Mouse (Mus musculus): Measurements from ENCODE around the gene Pop7. TPM values are rescaled to one million over a fixed set of nuclear protein-coding genes. Genes with fewer than 3 reads are reported as not detected.
A peak's percentile ranks its signal among the peaks of the same experiment; 100 is the strongest.

The Pop7 gene
- polyA plus RNA-seq, 1 experiment = 19.7 TPM

DNA sequence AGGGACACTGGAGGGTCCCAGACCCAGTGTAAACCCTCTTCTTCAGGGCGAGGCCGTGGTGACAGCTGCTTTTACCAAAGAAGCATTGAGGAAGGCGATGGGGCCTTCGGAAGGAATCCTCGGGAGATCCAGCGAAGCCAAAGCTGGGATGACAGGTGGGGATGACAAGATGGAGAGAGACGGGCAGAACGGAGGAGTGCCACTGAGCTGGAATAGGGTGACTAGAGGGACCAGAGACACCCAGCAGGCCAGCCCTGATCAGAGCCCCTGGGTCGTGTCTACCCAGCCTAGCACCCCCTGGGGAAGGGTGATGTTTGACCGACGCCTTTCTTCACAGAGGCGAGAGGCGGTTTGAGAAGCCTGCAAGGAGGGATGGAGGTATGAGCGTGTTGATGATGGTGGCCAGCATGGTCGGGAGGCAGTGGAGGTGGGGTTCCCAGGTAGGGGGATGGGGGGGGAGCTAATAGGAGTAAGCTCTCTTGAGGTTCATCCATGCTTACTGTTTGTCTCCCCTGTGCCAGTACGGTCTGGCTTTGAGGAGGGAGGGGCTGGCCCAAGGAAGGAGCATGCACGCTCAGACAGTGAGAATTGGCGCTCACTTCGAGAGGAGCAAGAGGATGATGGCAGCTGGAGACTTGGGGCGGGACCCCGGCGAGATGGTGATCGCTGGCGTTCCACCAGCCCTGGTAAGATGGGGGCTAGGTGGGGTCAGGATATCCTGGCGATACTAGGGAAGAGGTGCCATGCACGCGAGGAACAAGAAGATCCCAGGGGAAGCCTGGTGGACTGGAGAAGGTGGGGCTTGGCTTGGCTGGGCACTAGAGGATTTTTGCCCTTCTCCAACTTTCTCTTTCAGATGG, 17.6 kb upstream of the Pop7 start:
- H3K27ac ChIP-seq (replicated peaks; ENCODE audit: low read depth, low read length) = no peak overlapping the region

DNA sequence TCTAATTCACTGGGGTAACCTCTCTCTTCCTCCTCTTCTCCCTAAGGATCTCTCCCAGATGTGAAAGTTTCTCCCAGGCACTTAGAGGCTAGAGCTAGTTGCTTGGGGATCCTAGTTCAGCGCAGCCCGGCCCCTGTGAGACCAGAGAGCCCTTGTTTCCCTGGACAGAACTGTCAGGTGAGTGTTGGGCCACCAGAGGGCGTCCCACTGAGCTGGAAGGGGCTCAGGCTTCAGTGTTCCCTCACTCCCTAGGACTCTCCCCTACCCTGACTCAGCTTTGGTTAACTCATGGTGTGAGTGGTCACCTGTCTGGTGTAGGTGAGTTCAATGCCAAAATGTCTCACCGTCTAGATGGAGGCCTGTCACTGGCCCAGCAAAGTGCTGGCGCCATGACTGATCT, 16.1 kb upstream of the Pop7 start, which contains the start of gene Gigyf1:
Gigyf1 (plus strand) TSS at position 113 of the 400 bp plus-strand sequence.
- no peak within 1 kb of the TSS for H3K4me3 ChIP-seq (ENCODE audit: insufficient read depth, low read depth, low read length)
- no peaks in the 10 kb centered on the region; the same call in 1 of the 2 replicates for H3K4me1 ChIP-seq (ENCODE audit: control insufficient read depth, insufficient read depth, insufficient read length, low read length)
- no peak within 1 kb of the TSS for H3K27ac ChIP-seq (replicated peaks; ENCODE audit: low read depth, low read length)

More for the DNA sequence above, 17.6 kb upstream of the Pop7 start:
- H3K4me3 ChIP-seq (ENCODE audit: insufficient read depth, low read depth, low read length) = no peak overlapping the region
- H3K4me1 ChIP-seq (ENCODE audit: control insufficient read depth, insufficient read depth, insufficient read length, low read length) = no peaks in the 10 kb centered on the region

DNA sequence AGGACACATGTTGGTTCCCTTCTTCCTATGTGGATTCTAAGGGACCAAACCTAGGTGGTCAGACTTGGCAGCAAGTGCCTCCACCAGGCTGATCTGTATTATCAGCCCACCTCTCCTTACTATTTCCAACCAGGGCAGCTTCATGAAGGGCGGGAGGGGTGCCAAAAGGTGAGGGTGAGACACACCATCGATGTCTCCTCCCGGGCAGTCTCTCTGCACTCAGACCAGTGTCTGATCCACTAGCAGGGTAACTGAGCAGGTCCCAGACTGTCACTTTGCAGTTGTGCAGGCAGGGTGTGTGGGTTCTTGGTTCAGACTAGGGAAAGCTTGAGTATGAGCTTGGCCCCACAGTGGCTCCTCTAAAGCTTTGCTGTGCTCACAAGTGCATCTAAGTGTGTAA, 12.5 kb upstream of the Pop7 start:
- Histone ChIP-seq H3K4me1 (ENCODE audit: control insufficient read depth, insufficient read depth, insufficient read length, low read length) (peaks cover 12% of the 10 kb centered on the region), H3K27ac (replicated peaks; ENCODE audit: low read depth, low read length) (no peak overlapping the region), H3K4me3 (ENCODE audit: insufficient read depth, low read depth, low read length) (no peak overlapping the region)

DNA sequence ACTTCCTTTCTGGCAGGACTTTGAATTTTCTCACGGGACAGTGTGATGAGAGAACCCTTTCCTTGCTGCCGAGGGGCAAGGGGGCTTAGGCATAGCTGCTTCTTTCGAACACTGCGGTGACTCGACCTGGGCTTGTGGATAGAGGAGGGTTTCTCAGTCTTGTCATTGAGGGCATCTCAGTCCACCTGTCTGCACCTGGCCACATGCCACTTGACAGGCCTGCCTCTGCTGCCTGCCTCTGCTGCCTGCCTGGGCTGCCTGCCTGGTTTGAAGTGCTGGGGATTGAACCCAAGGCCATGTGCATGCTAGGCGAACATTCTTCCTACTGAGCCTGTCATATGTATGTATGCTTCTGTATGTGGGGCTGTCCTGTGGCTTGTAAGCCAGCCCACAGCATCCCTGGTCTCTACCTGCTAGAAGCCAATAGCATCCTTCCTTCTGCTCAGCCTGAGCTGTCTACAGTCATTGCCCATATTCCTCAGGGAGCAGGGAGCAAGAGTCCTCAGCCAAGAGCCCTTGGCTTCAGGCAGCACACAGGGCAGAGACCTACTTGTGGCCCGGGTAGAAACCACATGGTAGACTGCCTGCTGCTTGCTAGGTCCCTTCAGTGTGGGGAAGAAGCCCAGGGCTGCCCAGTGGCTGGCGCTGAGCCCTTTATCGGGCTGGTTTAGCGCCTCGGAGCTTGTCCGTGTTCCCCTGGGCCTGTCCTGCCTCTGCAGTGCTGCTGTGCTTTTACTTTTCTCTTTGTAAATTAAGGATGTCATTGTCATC, 11.8 kb upstream of the Pop7 start:
- H3K4me3 ChIP-seq (ENCODE audit: insufficient read depth, low read depth, low read length) = no peak overlapping the region
- H3K4me1 ChIP-seq (ENCODE audit: control insufficient read depth, insufficient read depth, insufficient read length, low read length) = peaks cover 12% of the 10 kb centered on the region
- H3K27ac ChIP-seq (replicated peaks; ENCODE audit: low read depth, low read length) = no peak overlapping the region

DNA sequence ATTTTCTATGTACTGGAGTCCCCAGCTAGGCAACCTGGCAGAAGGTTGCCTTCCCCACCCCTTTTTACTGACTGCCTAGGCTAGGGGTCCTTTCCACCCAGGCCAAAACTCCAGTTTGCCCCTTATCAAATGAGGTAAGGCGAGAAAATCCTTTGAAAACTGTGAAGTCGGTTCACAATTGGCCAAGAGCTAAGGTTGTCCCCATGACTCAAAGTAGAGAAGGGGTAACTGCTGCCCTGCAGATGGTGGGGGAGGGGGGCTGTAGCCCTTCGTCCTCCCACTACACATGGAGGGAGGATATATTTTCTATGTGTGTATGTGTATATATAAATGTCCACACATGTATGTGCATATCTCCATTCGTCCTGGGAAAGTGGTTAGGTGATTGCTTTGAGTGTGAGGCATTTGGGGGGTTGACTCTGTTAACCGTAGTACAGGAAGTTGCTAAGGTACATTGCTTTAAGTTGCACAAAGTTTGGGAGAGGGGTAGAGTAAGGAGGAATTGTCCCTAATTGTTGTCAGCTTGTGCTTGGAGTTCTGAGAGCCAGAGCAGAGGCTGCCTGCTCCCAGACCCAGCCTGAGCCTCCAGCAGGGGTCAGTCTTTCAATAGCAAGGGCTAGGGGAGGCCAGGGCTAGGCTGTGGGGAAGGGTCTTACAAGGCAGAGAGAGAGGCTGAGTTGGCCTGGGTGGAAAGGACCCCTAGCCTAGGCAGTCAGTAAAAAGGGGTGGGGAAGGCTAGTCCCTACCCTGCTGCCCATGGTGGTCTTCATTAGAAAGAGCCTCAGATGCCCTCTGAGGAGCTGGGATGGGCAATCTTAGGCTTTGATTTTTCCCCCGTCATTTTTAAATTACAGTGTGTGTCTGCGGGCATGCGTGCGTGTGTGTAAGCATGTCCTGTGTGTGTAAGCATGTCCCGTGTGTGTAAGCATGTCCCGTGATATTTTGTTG, 10.8 kb upstream of the Pop7 start:
- no peak overlapping the region for H3K4me3 ChIP-seq (ENCODE audit: insufficient read depth, low read depth, low read length)
- no peak overlapping the region for H3K27ac ChIP-seq (replicated peaks; ENCODE audit: low read depth, low read length)
- H3K4me1 ChIP-seq (ENCODE audit: control insufficient read depth, insufficient read depth, insufficient read length, low read length) = peaks cover 12% of the 10 kb centered on the region

DNA sequence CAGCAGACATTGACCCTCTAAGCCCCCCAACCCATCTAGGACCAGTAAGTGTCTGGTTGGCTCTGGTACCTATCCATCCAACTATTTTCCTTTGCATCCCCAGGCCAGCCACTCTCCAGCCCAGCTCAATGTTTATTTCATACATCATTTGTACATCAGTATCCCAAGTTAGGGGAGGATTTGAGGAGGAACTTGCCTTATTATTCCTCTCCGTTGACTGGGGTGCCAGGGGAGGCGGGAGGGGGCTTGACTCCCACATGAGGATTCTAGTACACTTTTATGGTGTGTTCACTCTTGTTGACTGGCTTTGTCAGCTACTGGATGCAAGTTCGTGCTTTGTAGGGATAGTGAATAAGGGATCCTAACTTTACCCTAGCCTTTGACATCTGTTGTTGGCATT, 9.4 kb upstream of the Pop7 start:
- peaks cover 12% of the 10 kb centered on the region for H3K4me1 ChIP-seq (ENCODE audit: control insufficient read depth, insufficient read depth, insufficient read length, low read length)
- peak overlapping the region; percentile 73 for H3K4me3 ChIP-seq (ENCODE audit: insufficient read depth, low read depth, low read length)
- no peak overlapping the region for H3K27ac ChIP-seq (replicated peaks; ENCODE audit: low read depth, low read length)

DNA sequence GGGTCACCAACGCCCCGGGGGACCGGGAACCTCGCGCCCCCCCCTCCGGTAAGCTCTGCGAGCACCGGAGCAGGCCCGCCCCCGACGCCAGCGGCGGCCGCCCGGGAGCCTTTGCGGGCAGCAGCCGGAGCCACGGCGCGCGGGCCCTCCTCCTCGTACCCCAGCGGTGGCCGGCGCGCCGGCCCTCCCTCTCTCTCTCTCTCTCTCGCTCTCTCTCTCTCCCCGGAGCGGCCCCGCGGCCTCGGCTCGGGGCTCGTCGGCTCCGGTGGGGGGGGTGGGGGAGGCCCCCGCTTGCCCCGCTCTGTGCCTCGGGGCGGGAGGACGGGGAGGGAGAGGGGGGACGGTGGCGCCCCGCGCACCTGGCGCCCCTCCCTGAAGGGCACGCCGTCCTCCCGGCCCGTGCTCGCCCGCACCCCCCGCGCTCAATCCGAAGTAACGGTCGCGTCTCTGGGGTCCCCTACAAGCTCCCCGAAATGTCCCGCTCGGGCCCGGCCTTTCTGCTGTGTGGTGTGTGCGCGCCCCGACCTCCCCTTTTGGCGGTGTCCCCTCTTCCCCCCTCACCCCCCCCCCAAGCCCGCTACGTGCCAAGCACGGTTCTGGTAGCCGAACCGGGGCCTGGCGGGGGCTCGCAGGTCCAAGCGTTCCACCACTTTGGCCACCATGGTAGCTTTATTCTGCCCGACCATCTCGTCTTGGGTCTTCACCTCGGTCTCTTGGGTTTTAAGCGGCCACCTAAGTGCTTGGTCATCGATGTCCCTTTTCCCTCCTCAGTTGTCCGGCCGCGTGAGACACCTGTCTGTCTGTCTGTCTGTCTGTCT, 8.5 kb upstream of the Pop7 start:
- H3K4me1 ChIP-seq (ENCODE audit: control insufficient read depth, insufficient read depth, insufficient read length, low read length) = peaks cover 12% of the 10 kb centered on the region
- H3K4me3 ChIP-seq (ENCODE audit: insufficient read depth, low read depth, low read length) = peak overlapping the region; percentile 73
- H3K27ac ChIP-seq (replicated peaks; ENCODE audit: low read depth, low read length) = no peak overlapping the region

DNA sequence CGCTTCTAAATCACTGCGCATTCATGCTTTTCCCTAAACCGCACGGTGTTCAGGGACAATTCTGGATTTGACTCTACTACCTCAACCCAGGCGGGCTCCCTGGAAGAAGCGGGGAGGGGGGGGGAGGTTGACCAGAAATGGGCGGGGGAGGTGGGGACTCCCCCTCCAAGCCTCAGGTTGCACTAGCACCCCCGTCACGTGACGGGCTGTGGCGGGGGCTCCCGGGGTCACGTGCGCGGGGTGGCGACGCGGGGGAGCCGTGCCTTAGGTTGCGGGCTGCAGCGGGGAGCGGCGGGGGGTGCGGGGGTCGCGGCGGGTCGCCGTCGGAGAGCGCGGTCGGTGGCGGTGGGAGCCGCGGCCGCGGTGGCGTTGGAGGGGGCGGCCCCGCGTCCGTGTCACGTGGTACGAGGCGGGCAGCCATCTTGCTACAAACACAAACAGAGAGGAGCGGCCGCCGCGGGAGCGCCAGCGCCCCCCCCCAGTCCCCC, 7.7 kb upstream of the Pop7 start:
- Histone ChIP-seq H3K4me3 (ENCODE audit: insufficient read depth, low read depth, low read length) (peak overlapping the region; percentile 73), H3K4me1 (ENCODE audit: control insufficient read depth, insufficient read depth, insufficient read length, low read length) (peaks cover 12% of the 10 kb centered on the region), H3K27ac (replicated peaks; ENCODE audit: low read depth, low read length) (0 out of 2 replicates have a peak overlapping the region, but pooled peaks have one; percentile 1)

DNA sequence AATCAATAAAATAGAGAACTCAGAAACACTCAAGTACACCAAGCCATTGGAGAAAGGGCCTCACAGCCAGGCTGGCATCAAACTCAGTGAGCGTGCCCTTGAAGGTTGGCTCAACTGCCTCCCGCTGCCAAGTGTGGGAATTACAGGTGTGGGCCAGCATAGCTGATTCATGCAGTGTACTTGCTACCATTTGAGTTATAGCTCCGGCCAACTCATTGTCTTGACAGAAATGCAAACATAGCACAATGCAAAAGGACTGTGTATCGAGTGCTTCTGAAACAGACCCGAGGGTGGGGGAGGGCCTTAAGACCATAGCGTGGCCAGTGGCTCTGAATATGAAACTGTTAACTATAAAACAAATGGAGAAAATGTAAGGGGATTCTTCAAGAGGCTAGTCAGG, 1.7 kb upstream of the Pop7 start:
- Histone ChIP-seq H3K4me1 (ENCODE audit: control insufficient read depth, insufficient read depth, insufficient read length, low read length) (no peaks in the 10 kb centered on the region; the same call in 1 of the 2 replicates), H3K27ac (replicated peaks; ENCODE audit: low read depth, low read length) (no peak overlapping the region), H3K4me3 (ENCODE audit: insufficient read depth, low read depth, low read length) (no peak overlapping the region)

DNA sequence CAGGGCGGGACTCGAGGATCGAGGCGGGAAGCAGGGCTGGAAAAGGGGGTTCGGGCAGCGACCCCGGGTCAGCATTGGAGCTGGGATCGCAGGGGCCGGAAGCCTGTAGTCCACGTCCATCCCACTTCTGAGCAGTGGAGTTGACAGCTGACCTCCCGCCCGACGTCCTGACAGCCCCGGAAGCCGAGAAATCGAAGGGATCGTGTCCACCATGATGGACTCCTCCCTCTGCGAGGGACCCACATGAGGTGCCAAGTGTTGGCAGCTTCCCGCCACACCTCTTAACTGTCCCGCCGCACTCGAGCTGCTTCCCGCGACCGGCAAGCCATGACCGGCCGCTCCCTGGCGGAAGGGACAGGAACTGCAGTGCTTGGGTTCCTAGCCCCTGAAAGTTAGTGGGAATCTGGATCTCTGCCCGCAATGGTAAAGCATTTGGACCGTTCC, 371 bp upstream of the Pop7 start:
- peak overlapping the region; percentile 86 for H3K27ac ChIP-seq (replicated peaks; ENCODE audit: low read depth, low read length)
- H3K4me3 ChIP-seq (ENCODE audit: insufficient read depth, low read depth, low read length) = peak overlapping the region; percentile 69
- H3K4me1 ChIP-seq (ENCODE audit: control insufficient read depth, insufficient read depth, insufficient read length, low read length) = no peaks in the 10 kb centered on the region; the same call in 1 of the 2 replicates

DNA sequence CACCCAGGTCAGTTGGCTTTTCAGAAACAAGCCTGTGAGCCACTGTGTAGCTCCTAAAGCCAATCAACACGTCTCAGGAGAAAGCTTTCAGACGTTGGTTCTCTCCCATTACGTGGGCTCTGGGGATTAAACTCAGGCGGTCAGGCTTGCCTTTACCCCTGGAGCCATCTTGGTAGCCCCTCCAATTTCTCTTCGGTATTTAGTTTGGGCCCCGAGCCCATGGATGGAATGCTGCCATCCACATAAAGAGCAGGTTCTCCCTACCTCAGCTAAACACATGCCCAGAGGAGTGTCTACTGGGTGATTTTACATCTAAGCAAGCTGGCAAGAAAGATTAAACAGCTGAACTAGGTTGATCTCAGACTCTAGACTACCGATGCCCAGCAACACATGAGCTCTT, 2.1 kb downstream of the Pop7 start:
- Histone ChIP-seq H3K4me1 (ENCODE audit: control insufficient read depth, insufficient read depth, insufficient read length, low read length) (no peaks in the 10 kb centered on the region; the same call in 1 of the 2 replicates), H3K27ac (replicated peaks; ENCODE audit: low read depth, low read length) (no peak overlapping the region), H3K4me3 (ENCODE audit: insufficient read depth, low read depth, low read length) (no peak overlapping the region)

DNA sequence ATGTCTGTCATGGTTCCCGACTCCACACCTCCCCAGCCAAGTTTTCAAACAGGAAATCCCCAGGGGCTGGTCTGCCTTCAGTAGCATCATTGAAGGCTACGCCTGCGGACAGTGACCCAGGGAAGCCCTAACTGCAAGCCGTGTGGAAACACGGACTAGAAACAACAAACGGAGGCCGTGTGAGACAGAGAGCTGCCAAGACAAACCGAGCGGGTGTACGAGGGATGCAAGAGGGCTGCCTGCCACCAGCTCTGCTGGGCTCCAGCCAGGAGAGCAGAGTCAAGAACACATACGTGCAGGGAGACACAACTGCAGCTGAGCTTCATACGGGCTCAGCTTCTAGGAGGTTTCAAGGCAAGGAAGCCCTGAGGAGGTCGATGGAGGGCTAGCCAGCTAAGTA, 8.5 kb downstream of the Pop7 start:
- H3K27ac ChIP-seq (replicated peaks; ENCODE audit: low read depth, low read length) = no peak overlapping the region
- H3K4me3 ChIP-seq (ENCODE audit: insufficient read depth, low read depth, low read length) = no peak overlapping the region
- H3K4me1 ChIP-seq (ENCODE audit: control insufficient read depth, insufficient read depth, insufficient read length, low read length) = no peaks in the 10 kb centered on the region

DNA sequence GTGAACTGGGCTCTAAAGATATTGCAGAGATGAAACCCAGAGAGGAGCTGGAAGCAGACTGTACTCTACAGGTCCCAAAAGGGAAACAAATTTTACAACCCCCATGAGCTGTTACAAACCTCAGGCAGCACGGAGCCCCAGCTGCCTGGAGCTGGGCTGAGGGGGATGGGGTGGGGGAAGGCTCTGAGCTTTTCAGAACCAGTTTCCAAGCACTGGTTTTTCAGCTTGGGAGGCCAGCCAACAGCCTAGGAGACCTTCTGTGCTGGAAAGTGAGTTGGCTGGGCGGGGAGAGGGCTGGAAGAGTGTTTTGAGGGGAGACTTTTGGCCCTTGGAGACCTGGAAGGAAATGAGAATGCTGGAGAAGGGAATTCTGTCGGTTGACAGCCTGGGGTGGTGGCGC, 10.8 kb downstream of the Pop7 start:
- H3K4me3 ChIP-seq (ENCODE audit: insufficient read depth, low read depth, low read length) = no peak overlapping the region
- no peak overlapping the region for H3K27ac ChIP-seq (replicated peaks; ENCODE audit: low read depth, low read length)
- H3K4me1 ChIP-seq (ENCODE audit: control insufficient read depth, insufficient read depth, insufficient read length, low read length) = no peaks in the 10 kb centered on the region

DNA sequence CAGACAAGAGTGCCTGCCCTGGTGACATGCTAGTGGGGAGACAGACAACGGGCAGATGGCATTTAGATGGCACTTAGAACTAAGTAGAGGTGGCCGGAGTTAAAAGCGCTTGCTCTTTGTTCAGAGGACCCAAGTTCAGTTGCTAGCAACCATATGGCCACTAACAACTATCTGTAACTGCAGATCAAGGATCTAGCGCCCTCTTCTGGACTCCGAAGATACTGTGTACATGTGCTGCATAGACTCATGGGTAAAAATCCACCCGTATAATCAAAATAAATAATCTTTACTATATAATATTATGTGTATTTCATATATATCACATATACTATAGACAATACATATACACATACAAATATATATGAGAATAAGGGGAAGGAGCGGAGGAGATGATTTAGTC, 14.7 kb downstream of the Pop7 start:
- Histone ChIP-seq H3K4me3 (ENCODE audit: insufficient read depth, low read depth, low read length) (no peak overlapping the region), H3K4me1 (ENCODE audit: control insufficient read depth, insufficient read depth, insufficient read length, low read length) (no peaks in the 10 kb centered on the region), H3K27ac (replicated peaks; ENCODE audit: low read depth, low read length) (no peak overlapping the region)

All from brown adipose tissue, adult 24 weeks (tissue).